9 mouse cellular contexts compared by ENCODE assay signal in genomic region chr9:110685591-110685990, GRCm38 (mm10). TPM values are rescaled to one million over a fixed set of nuclear protein-coding genes. Genes with fewer than 3 reads are reported as not detected.
DNase-seq lines count a peak whose midpoint lies in the region; ATAC-seq and TF ChIP-seq lines count a peak whose summit lies in the region.
"Had no signal": no experiment of that assay in that cellular context is flagged by ENCODE, and none has a peak within 500 bp of the region (broad histone marks: within the 10 kb centered on the region; RNA-seq: fewer than 3 reads in every experiment).

No protein-coding gene starts in this region.

- no peaks in the 10 kb centered on the region for H3K36me3 ChIP-seq in heart, postnatal 0 days (replicated peaks; ENCODE audit: control insufficient read depth, insufficient read depth, low read length)
- H3K36me3 ChIP-seq in intestine, embryonic 15.5 days: no peaks in the 10 kb centered on the region
- H3K36me3 ChIP-seq in stomach, postnatal 0 days (ENCODE audit: control insufficient read depth, insufficient read depth, low read length): no peaks in the 10 kb centered on the region
- H3K36me3 ChIP-seq in forebrain, embryonic 14.5 days (ENCODE audit: control insufficient read depth, insufficient read depth, low read length): no peaks in the 10 kb centered on the region

- ATAC-seq in heart, postnatal 0 days (ENCODE audit: insufficient read depth, low read depth): no peak
- ATAC-seq in intestine, embryonic 15.5 days: peak; percentile 74
- peak; percentile 76 for ATAC-seq in stomach, postnatal 0 days (ENCODE audit: low FRiP score, low TSS enrichment)
- no peak for ATAC-seq in forebrain, embryonic 14.5 days

- H3K9me3 ChIP-seq in heart, postnatal 0 days (replicated peaks; ENCODE audit: control insufficient read depth, low read length): no peaks in the 10 kb centered on the region
- H3K9me3 ChIP-seq in intestine, embryonic 15.5 days: no peaks in the 10 kb centered on the region
- H3K9me3 ChIP-seq in stomach, postnatal 0 days (ENCODE audit: control insufficient read depth, low read length): no peaks in the 10 kb centered on the region
- no peaks in the 10 kb centered on the region for H3K9me3 ChIP-seq in forebrain, embryonic 14.5 days (replicated peaks; ENCODE audit: control insufficient read depth, low read length)

- peak overlapping the region; percentile 97 for H3K27ac ChIP-seq in heart, postnatal 0 days (ENCODE audit: low read depth)
- peak overlapping the region; percentile 84 for H3K27ac ChIP-seq in intestine, embryonic 15.5 days
- H3K27ac ChIP-seq in stomach, postnatal 0 days (replicated peaks): peak overlapping the region; percentile 98
- H3K27ac ChIP-seq in forebrain, embryonic 14.5 days (ENCODE audit: low read depth, low read length): no peak overlapping the region

- no peak for DNase-seq in heart, postnatal 0 days (ENCODE audit: low spot score)
- no peak for DNase-seq in heart, postnatal 14 days
- peak; percentile 48 to 70 for DNase-seq in urinary bladder, postnatal 36 days (ENCODE audit: low spot score in 2 of 2)
- DNase-seq in urinary bladder, postnatal 4 days (ENCODE audit: low spot score in 2 of 2): no peak
- peak; percentile 76 for DNase-seq in stomach, postnatal 0 days (ENCODE audit: low spot score)
- DNase-seq in forebrain, embryonic 14.5 days (ENCODE audit: low spot score): no peak
- DNase-seq in cerebellum, postnatal 36 days: no peak
- DNase-seq: gastrocnemius, postnatal 14 days had no signal

- no peak overlapping the region for H3K9ac ChIP-seq in heart, postnatal 0 days (replicated peaks; ENCODE audit: low read depth, low read length)
- no peak overlapping the region for H3K9ac ChIP-seq in intestine, embryonic 15.5 days
- H3K9ac ChIP-seq in stomach, postnatal 0 days (ENCODE audit: low read length): peak overlapping the region; percentile 31; the same call in 1 of the 2 replicates
- no peak overlapping the region for H3K9ac ChIP-seq in forebrain, embryonic 14.5 days (ENCODE audit: low read length)

- intact Hi-C loops in heart, postnatal 14 days (cut with DNase I): no loop called here

- H3K4me2 ChIP-seq in heart, postnatal 0 days (ENCODE audit: low read depth, low read length): no peak overlapping the region
- H3K4me2 ChIP-seq in intestine, embryonic 15.5 days (replicated peaks): no peak overlapping the region; the same call in 1 of the 2 replicates
- H3K4me2 ChIP-seq in stomach, postnatal 0 days (replicated peaks; ENCODE audit: low read depth): no peak overlapping the region
- H3K4me2 ChIP-seq in forebrain, embryonic 14.5 days (ENCODE audit: low read length): no peak overlapping the region

- H3K4me1 ChIP-seq in heart, postnatal 0 days (ENCODE audit: control insufficient read depth, insufficient read depth): peaks cover 52% of the 10 kb centered on the region
- H3K4me1 ChIP-seq in intestine, embryonic 15.5 days (replicated peaks): peaks cover 50% of the 10 kb centered on the region
- peaks cover 2% of the 10 kb centered on the region for H3K4me1 ChIP-seq in stomach, postnatal 0 days (replicated peaks; ENCODE audit: control insufficient read depth, insufficient read depth)
- peaks cover 35% of the 10 kb centered on the region for H3K4me1 ChIP-seq in forebrain, embryonic 14.5 days (ENCODE audit: control insufficient read depth, insufficient read depth, low read length)

- H3K27me3 ChIP-seq in heart, postnatal 0 days (ENCODE audit: control insufficient read depth, insufficient read depth, low read length): no peaks in the 10 kb centered on the region
- H3K27me3 ChIP-seq in intestine, embryonic 15.5 days (replicated peaks): no peaks in the 10 kb centered on the region
- H3K27me3 ChIP-seq in stomach, postnatal 0 days (ENCODE audit: control insufficient read depth, insufficient read depth, low read length): no peaks in the 10 kb centered on the region
- no peaks in the 10 kb centered on the region for H3K27me3 ChIP-seq in forebrain, embryonic 14.5 days (replicated peaks; ENCODE audit: control insufficient read depth, insufficient read depth, low read length)

- no peak for TF ChIP-seq CTCF in heart, postnatal 0 days (IDR thresholded peaks at IDR 0.05; ENCODE audit: low read depth)
- TF ChIP-seq CTCF in stomach, postnatal 0 days (IDR thresholded peaks at IDR 0.05; ENCODE audit: low read depth): no peak

- TF ChIP-seq EP300 in heart, postnatal 0 days (IDR thresholded peaks at IDR 0.05; ENCODE audit: low read depth): no peak
- peak; percentile 84 for TF ChIP-seq EP300 in stomach, postnatal 0 days (optimal IDR thresholded peaks at IDR 0.05)

- WGBS in heart, postnatal 0 days: 61% methylated on average over 5 of the region's 5 CpGs
- 70% methylated on average over 5 of the region's 5 CpGs for WGBS in intestine, embryonic 15.5 days
- 59% methylated on average over 5 of the region's 5 CpGs for WGBS in stomach, postnatal 0 days
- 85% methylated on average over 5 of the region's 5 CpGs for WGBS in forebrain, embryonic 14.5 days

- H3K4me3 ChIP-seq in heart, postnatal 0 days (ENCODE audit: low read depth, low read length): no peak overlapping the region
- H3K4me3 ChIP-seq in intestine, embryonic 15.5 days (replicated peaks): no peak overlapping the region
- no peak overlapping the region for H3K4me3 ChIP-seq in stomach, postnatal 0 days (ENCODE audit: low read depth, low read length)
- H3K4me3 ChIP-seq in forebrain, embryonic 14.5 days (ENCODE audit: low read depth, low read length): no peak overlapping the region

RNA-seq across cellular contexts. Expression of gene Ccdc12, which starts 29.3 kb away (rescaled TPM):
- 52.9 and 95.9 TPM in 2 replicates for total RNA-seq in heart, postnatal 0 days (2014; rRNA removed; ENCODE audit: low replicate concordance)
- polyA plus RNA-seq in heart, postnatal 0 days (2015; fragmentation: Nextera tagmentation; extraction: Ambion mirVana): 134 and 143 TPM in 2 replicates
- total RNA-seq in heart, postnatal 14 days (2021): 10 to 100 TPM; 65.4 to 68.1 TPM
- polyA plus RNA-seq in intestine, embryonic 15.5 days (2015; fragmentation: Nextera tagmentation; extraction: Ambion mirVana): 162 and 166 TPM in 2 replicates
- polyA plus RNA-seq in stomach, postnatal 0 days (2015; fragmentation: Nextera tagmentation; extraction: Ambion mirVana): 139 and 144 TPM in 2 replicates
- polyA plus RNA-seq in forebrain, embryonic 14.5 days (2014; fragmentation: Nextera tagmentation; extraction: Ambion mirVana): 119 and 120 TPM in 2 replicates

RNA-seq across cellular contexts. Expression of gene Nbeal2, which starts 31.6 kb away (rescaled TPM):
- total RNA-seq in heart, postnatal 0 days (2014; rRNA removed; ENCODE audit: low replicate concordance): 11.5 and 12.9 TPM in 2 replicates
- 1.2 and 1.6 TPM in 2 replicates for polyA plus RNA-seq in heart, postnatal 0 days (2015; fragmentation: Nextera tagmentation; extraction: Ambion mirVana)
- total RNA-seq in heart, postnatal 14 days (2021): 10 to 100 TPM; 10.4 to 12.0 TPM
- polyA plus RNA-seq in intestine, embryonic 15.5 days (2015; fragmentation: Nextera tagmentation; extraction: Ambion mirVana): 3.6 and 4.9 TPM in 2 replicates
- polyA plus RNA-seq in stomach, postnatal 0 days (2015; fragmentation: Nextera tagmentation; extraction: Ambion mirVana): 5.7 and 6.2 TPM in 2 replicates
- 0.86 and 2.7 TPM in 2 replicates for polyA plus RNA-seq in forebrain, embryonic 14.5 days (2014; fragmentation: Nextera tagmentation; extraction: Ambion mirVana)

RNA-seq across cellular contexts. Expression of gene Myl3, which starts 56.1 kb away (rescaled TPM):
- 7,206 and 8,752 TPM in 2 replicates for total RNA-seq in heart, postnatal 0 days (2014; rRNA removed; ENCODE audit: low replicate concordance)
- 7,883 and 7,975 TPM in 2 replicates for polyA plus RNA-seq in heart, postnatal 0 days (2015; fragmentation: Nextera tagmentation; extraction: Ambion mirVana)
- total RNA-seq in heart, postnatal 14 days (2021): over 10,000 TPM; 11,266 to 12,112 TPM
- 0.53 and 0.58 TPM in 2 replicates for polyA plus RNA-seq in intestine, embryonic 15.5 days (2015; fragmentation: Nextera tagmentation; extraction: Ambion mirVana)
- 0.11 and 0.27 TPM in 2 replicates for polyA plus RNA-seq in stomach, postnatal 0 days (2015; fragmentation: Nextera tagmentation; extraction: Ambion mirVana)
- polyA plus RNA-seq in forebrain, embryonic 14.5 days (2014; fragmentation: Nextera tagmentation; extraction: Ambion mirVana): 0.33 TPM in 1 of 2 replicates, not detected in the other

Comparison
In these comparisons a context has a peak if more than half of its experiments do, and no peak if none do; other contexts are left out.
1. DNase-seq: peak in urinary bladder, postnatal 36 days (2 of 2) and stomach, postnatal 0 days (single experiment); none in heart, postnatal 0 days (single experiment), heart, postnatal 14 days (0 of 2), urinary bladder, postnatal 4 days (0 of 2), forebrain, embryonic 14.5 days (single experiment) and cerebellum, postnatal 36 days (0 of 2).
2. ATAC-seq: peak in intestine, embryonic 15.5 days (single experiment) and stomach, postnatal 0 days (single experiment); none in heart, postnatal 0 days (single experiment) and forebrain, embryonic 14.5 days (single experiment).
3. RNA of gene Myl3, which starts 56.1 kb away (polyA plus RNA-seq): 7,883 to 7,975 TPM in heart, postnatal 0 days; 0.53 to 0.58 TPM in intestine, embryonic 15.5 days, 0.33 TPM in forebrain, embryonic 14.5 days and 0.11 to 0.27 TPM in stomach, postnatal 0 days; every median in the first group is over 1,000 times any median in the second.